Mouse (Mus musculus): ENCODE data around the gene Trappc5. TPM values are rescaled to one million over a fixed set of nuclear protein-coding genes. Genes with fewer than 3 reads are reported as not detected.

Gene Trappc5
- total and polyA plus RNA-seq, 3 experiments: 43.0 to 48.6 TPM; not detected in 1

GRCm38 (mm10) chr8:3628014-3628413 lies 48.1 kb upstream of the Trappc5 start:
- no peak overlapping the region for H3K4me3 ChIP-seq (ENCODE audit: control insufficient read depth in 1 of 2, insufficient read depth in 1 of 2, low read depth in 2 of 2, low read length in 2 of 2)
- DNase-seq (ENCODE audit: low read depth, low spot score): peak; percentile 78
- peak overlapping the region; percentile 99 for H3K27ac ChIP-seq (ENCODE audit: control insufficient read depth, low read depth, low read length)
- no peaks in the 10 kb centered on the region for H3K9me3 ChIP-seq (replicated peaks; ENCODE audit: insufficient read depth, low read length)
- peaks cover 11% of the 10 kb centered on the region for H3K79me2 ChIP-seq (ENCODE audit: control insufficient read depth, insufficient read depth, low read length, poor library complexity)
- no peaks in the 10 kb centered on the region for H3K27me3 ChIP-seq (ENCODE audit: control insufficient read depth in 1 of 2, insufficient read depth in 2 of 2, low read length in 2 of 2)
- H3K4me1 ChIP-seq (ENCODE audit: control insufficient read depth in 1 of 2, insufficient read depth in 2 of 2, low read length in 2 of 2): peaks cover 10 to 18% of the 10 kb centered on the region in 2 experiments
- no peak overlapping the region for H3K9ac ChIP-seq (ENCODE audit: control insufficient read depth, low read depth, low read length, poor library complexity, severe bottlenecking)
- TF ChIP-seq ETS1 (IDR thresholded peaks at IDR 0.05; ENCODE audit: low read depth, low read length) (no peak), CTCF (IDR thresholded peaks at IDR 0.05 in 2 of 3, conservative IDR thresholded peaks at IDR 0.05 in 1 of 3; ENCODE audit: control insufficient read depth in 1 of 3, insufficient read depth in 1 of 3, low read depth in 2 of 3, low read length in 3 of 3, poor library complexity in 1 of 3, severe bottlenecking in 1 of 3) (peak in 2 of 3 experiments; percentile 43 to 53; a peak in 4 of 6 replicates), SMC3 (IDR thresholded peaks at IDR 0.05; ENCODE audit: low read depth, low read length) (peak; percentile 22; the same call in 1 of the 2 replicates), USF1 (IDR thresholded peaks at IDR 0.05; ENCODE audit: low read depth, low read length) (no peak), MYB (IDR thresholded peaks at IDR 0.05; ENCODE audit: low read depth, low read length) (no peak)
- peaks cover 0 to 24% of the 10 kb centered on the region in 2 experiments; a peak in 2 of 4 replicates for H3K36me3 ChIP-seq (ENCODE audit: control insufficient read depth in 1 of 2, insufficient read depth in 2 of 2, low read length in 2 of 2)

DNA sequence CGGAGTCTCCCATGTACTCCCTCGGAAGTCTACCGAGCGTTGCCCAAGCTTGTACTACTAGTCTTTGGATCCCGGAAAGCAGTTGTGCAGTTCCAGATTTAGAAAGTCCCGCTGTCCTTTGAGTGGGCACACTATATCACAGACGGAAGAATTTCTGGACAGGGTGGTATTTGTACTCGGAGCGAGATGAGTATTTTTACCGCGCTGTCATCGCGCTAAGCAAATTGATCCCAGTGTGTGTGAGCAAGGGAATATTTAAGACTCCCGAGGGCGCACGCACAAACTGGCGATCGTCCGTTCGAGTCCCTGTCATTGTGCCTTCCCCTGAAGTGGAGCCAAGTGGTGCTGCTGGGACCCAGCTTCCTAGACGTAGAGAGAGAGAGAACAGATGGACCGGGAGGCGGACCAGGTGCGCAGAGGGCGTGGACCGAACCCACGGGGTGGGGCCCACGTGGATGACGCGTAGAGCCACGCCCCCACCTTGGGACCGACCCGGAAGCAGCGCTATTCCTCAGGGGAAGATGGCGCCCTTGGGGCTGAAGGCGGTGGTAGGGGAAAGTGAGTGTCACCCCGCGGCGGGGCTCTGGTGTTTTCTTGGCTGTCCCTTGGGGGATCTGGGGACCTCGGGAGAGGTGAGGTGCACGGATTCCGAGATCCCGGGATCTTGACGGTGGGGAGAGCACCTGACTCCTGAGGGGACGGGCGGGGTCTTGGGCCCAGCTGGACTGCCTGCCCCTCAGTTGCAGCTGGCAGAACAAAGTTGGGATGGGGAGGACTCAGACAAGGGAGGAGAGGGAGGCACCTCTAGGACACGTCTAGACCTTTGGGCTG lies 45.2 kb upstream of the Trappc5 start, which contains the start of gene Stxbp2:
TSS of gene Stxbp2 (plus strand) at position 309 of the 831 bp plus-strand sequence.
- peaks cover 11% of the 10 kb centered on the region for H3K79me2 ChIP-seq (ENCODE audit: control insufficient read depth, insufficient read depth, low read length, poor library complexity)
- H3K4me3 ChIP-seq (ENCODE audit: control insufficient read depth in 1 of 2, insufficient read depth in 1 of 2, low read depth in 2 of 2, low read length in 2 of 2): peak within 1 kb of the TSS; percentile 85 to 87
- peak within 1 kb of the TSS; percentile 85 for H3K9ac ChIP-seq (ENCODE audit: control insufficient read depth, low read depth, low read length, poor library complexity, severe bottlenecking)
- no peaks in the 10 kb centered on the region for H3K9me3 ChIP-seq (replicated peaks; ENCODE audit: insufficient read depth, low read length)
- H3K27ac ChIP-seq (ENCODE audit: control insufficient read depth, low read depth, low read length): peak within 1 kb of the TSS; percentile 20
- no peaks in the 10 kb centered on the region for H3K27me3 ChIP-seq (ENCODE audit: control insufficient read depth in 1 of 2, insufficient read depth in 2 of 2, low read length in 2 of 2)
- H3K36me3 ChIP-seq (ENCODE audit: control insufficient read depth in 1 of 2, insufficient read depth in 2 of 2, low read length in 2 of 2): peaks cover 3 to 24% of the 10 kb centered on the region in 2 experiments; a peak in 3 of 4 replicates
- DNase-seq (ENCODE audit: low read depth, low spot score): peak; percentile 88
- peaks cover 10 to 18% of the 10 kb centered on the region in 2 experiments for H3K4me1 ChIP-seq (ENCODE audit: control insufficient read depth in 1 of 2, insufficient read depth in 2 of 2, low read length in 2 of 2)
- TF ChIP-seq SMC3 (IDR thresholded peaks at IDR 0.05; ENCODE audit: low read depth, low read length): no peak
- no peak for TF ChIP-seq POLR2AphosphoS5 (IDR thresholded peaks at IDR 0.05; ENCODE audit: borderline replicate concordance, low read depth, low read length)
- TF ChIP-seq CHD1 (IDR thresholded peaks at IDR 0.05; ENCODE audit: low read depth, low read length): no peak
- no peak for TF ChIP-seq UBTF (IDR thresholded peaks at IDR 0.05; ENCODE audit: borderline replicate concordance, insufficient read depth, low read depth, low read length)
- TF ChIP-seq MXI1 (IDR thresholded peaks at IDR 0.05; ENCODE audit: low read depth, low read length): peak; percentile 68; the same call in 1 of the 2 replicates
- no peak for TF ChIP-seq RCOR1 (IDR thresholded peaks at IDR 0.05; ENCODE audit: low read depth, low read length)
- no peak for TF ChIP-seq GABPA (IDR thresholded peaks at IDR 0.05; ENCODE audit: low read depth, low read length)
- peak; percentile 39; the same call in 1 of the 2 replicates for TF ChIP-seq TBP (IDR thresholded peaks at IDR 0.05; ENCODE audit: low read depth, low read length)
- no peak for TF ChIP-seq CHD2 (IDR thresholded peaks at IDR 0.05; ENCODE audit: low read length)
- TF ChIP-seq MYB (IDR thresholded peaks at IDR 0.05; ENCODE audit: low read depth, low read length): 0 out of 2 replicates have a peak, but pooled peaks have one; percentile 30
- TF ChIP-seq JUND (IDR thresholded peaks at IDR 0.05; ENCODE audit: low read depth, low read length): no peak
- TF ChIP-seq RAD21 (IDR thresholded peaks at IDR 0.05; ENCODE audit: low read depth, low read length): no peak
- peak; percentile 58 for TF ChIP-seq SIN3A (IDR thresholded peaks at IDR 0.05; ENCODE audit: low read length)
- no peak for TF ChIP-seq TAL1 (IDR thresholded peaks at IDR 0.05; ENCODE audit: low read length)
- TF ChIP-seq MAZ (IDR thresholded peaks at IDR 0.05; ENCODE audit: low read depth, low read length): peak; percentile 52; the same call in 1 of the 2 replicates
- TF ChIP-seq ZC3H11A (IDR thresholded peaks at IDR 0.05; ENCODE audit: low read depth, low read length): no peak
- TF ChIP-seq TCF12 (IDR thresholded peaks at IDR 0.05; ENCODE audit: low read depth, low read length): peak; percentile 68
- no peak for TF ChIP-seq CTCF (IDR thresholded peaks at IDR 0.05 in 2 of 3, conservative IDR thresholded peaks at IDR 0.05 in 1 of 3; ENCODE audit: control insufficient read depth in 1 of 3, insufficient read depth in 1 of 3, low read depth in 2 of 3, low read length in 3 of 3, poor library complexity in 1 of 3, severe bottlenecking in 1 of 3)
- peak; percentile 45; the same call in 1 of the 2 replicates for TF ChIP-seq NRF1 (IDR thresholded peaks at IDR 0.05; ENCODE audit: insufficient read depth, low read depth, low read length, poor library complexity, severe bottlenecking)
- TF ChIP-seq POLR2A (IDR thresholded peaks at IDR 0.05; ENCODE audit: control insufficient read depth in 1 of 2, insufficient read depth in 1 of 2, low read depth in 1 of 2, low read length in 2 of 2, poor library complexity in 1 of 2): peak; percentile 81 to 84
- TF ChIP-seq USF1 (IDR thresholded peaks at IDR 0.05; ENCODE audit: low read depth, low read length): peak; percentile 71
- TF ChIP-seq MEF2A (IDR thresholded peaks at IDR 0.05; ENCODE audit: extremely low read depth, insufficient replicate concordance, low read depth, low read length, poor library complexity, severe bottlenecking): no peak
- TF ChIP-seq E2F4 (IDR thresholded peaks at IDR 0.05; ENCODE audit: borderline replicate concordance, low read depth, low read length): no peak
- TF ChIP-seq ELF1 (IDR thresholded peaks at IDR 0.05; ENCODE audit: low read depth, low read length): peak; percentile 98
- TF ChIP-seq MAFK (IDR thresholded peaks at IDR 0.05; ENCODE audit: borderline replicate concordance, low read depth, low read length): no peak
- peak; percentile 16; the same call in 1 of the 2 replicates for TF ChIP-seq ETS1 (IDR thresholded peaks at IDR 0.05; ENCODE audit: low read depth, low read length)
- TF ChIP-seq HCFC1 (IDR thresholded peaks at IDR 0.05; ENCODE audit: low read depth, low read length): peak; percentile 71

Measured in MEL (cell line).